ENCODE assay signal across 8 mouse cellular contexts in genomic region chr11:117284721-117285605, GRCm38 (mm10).
A peak's percentile ranks its signal among the peaks of the same experiment; 100 is the strongest.
DNase-seq lines count a peak whose midpoint lies in the region; ATAC-seq and TF ChIP-seq lines count a peak whose summit lies in the region.

No protein-coding gene starts in this region.

- H3K4me3 ChIP-seq in midbrain, embryonic 10.5 days, result no peak overlapping the region
- H3K4me3 ChIP-seq in midbrain, embryonic 15.5 days, result no peak overlapping the region
- H3K4me3 ChIP-seq in forebrain, embryonic 10.5 days, result peak overlapping the region; percentile 1; the same call in 1 of the 2 replicates
- H3K4me3 ChIP-seq in kidney, adult 2 months (ENCODE audit: insufficient read depth, low read depth, low read length), result no peak overlapping the region
- H3K4me3 ChIP-seq in midbrain, embryonic 16.5 days (ENCODE audit: low read depth, low read length), result no peak overlapping the region

- no peak for ATAC-seq in midbrain, embryonic 15.5 days (replicated peaks)
- ATAC-seq in midbrain, embryonic 16.5 days, result no peak; the same call in 1 of the 2 replicates

- H3K9ac ChIP-seq in midbrain, embryonic 15.5 days, result no peak overlapping the region
- 0 out of 2 replicates have a peak overlapping the region, but pooled peaks have one; percentile 12 for H3K9ac ChIP-seq in midbrain, embryonic 16.5 days (ENCODE audit: low read depth, low read length)

- TF ChIP-seq CTCF in kidney, adult 2 months (conservative IDR thresholded peaks at IDR 0.05; ENCODE audit: insufficient read depth, insufficient read length, low read depth, low read length), result 0 out of 2 replicates have a peak, but pooled peaks have one; percentile 11

- DNase-seq in midbrain, embryonic 10.5 days (ENCODE audit: low spot score), result peak; percentile 51
- DNase-seq in forebrain, embryonic 10.5 days (ENCODE audit: extremely low spot score, low spot score), result peak; percentile 46
- peak; percentile 83 for DNase-seq in kidney, adult 2 months
- no peak for DNase-seq in urinary bladder, postnatal 36 days (ENCODE audit: low spot score in 2 of 2)
- no peak for DNase-seq in layer of hippocampus, postnatal 14 days (ENCODE audit: low spot score in 2 of 2)
- DNase-seq in left cerebral cortex, adult 8-10 months (ENCODE audit: low spot score in 2 of 2), result no peak

- H3K27ac ChIP-seq in midbrain, embryonic 10.5 days (replicated peaks), result peak overlapping the region; percentile 75
- H3K27ac ChIP-seq in midbrain, embryonic 15.5 days, result no peak overlapping the region; the same call in 1 of the 2 replicates
- H3K27ac ChIP-seq in forebrain, embryonic 10.5 days, result peak overlapping the region; percentile 86
- H3K27ac ChIP-seq in kidney, adult 2 months (ENCODE audit: insufficient read depth, low read depth, low read length), result peak overlapping the region; percentile 41
- 0 out of 2 replicates have a peak overlapping the region, but pooled peaks have one; percentile 2 for H3K27ac ChIP-seq in midbrain, embryonic 16.5 days (ENCODE audit: low read length)

- H3K9me3 ChIP-seq in midbrain, embryonic 10.5 days (replicated peaks), result no peaks in the 10 kb centered on the region
- H3K9me3 ChIP-seq in midbrain, embryonic 15.5 days, result no peaks in the 10 kb centered on the region
- no peaks in the 10 kb centered on the region for H3K9me3 ChIP-seq in forebrain, embryonic 10.5 days
- no peaks in the 10 kb centered on the region for H3K9me3 ChIP-seq in midbrain, embryonic 16.5 days (replicated peaks; ENCODE audit: control insufficient read depth, low read length, poor library complexity, severe bottlenecking)

- WGBS in midbrain, embryonic 10.5 days, result 36% methylated on average over 19 of the region's 19 CpGs
- 40% methylated on average over 19 of the region's 19 CpGs for WGBS in midbrain, embryonic 15.5 days
- 35% methylated on average over 19 of the region's 19 CpGs for WGBS in forebrain, embryonic 10.5 days
- 48% methylated on average over 19 of the region's 19 CpGs for WGBS in kidney, adult 2 months
- 36% methylated on average over 19 of the region's 19 CpGs for WGBS in midbrain, embryonic 16.5 days

- peaks cover 68% of the 10 kb centered on the region for H3K4me1 ChIP-seq in midbrain, embryonic 10.5 days
- peaks cover 13% of the 10 kb centered on the region for H3K4me1 ChIP-seq in midbrain, embryonic 15.5 days
- peaks cover 89% of the 10 kb centered on the region for H3K4me1 ChIP-seq in forebrain, embryonic 10.5 days
- H3K4me1 ChIP-seq in kidney, adult 2 months (ENCODE audit: control insufficient read depth, insufficient read depth, low read length), result peaks cover 40% of the 10 kb centered on the region
- peaks cover 7% of the 10 kb centered on the region; the same call in 1 of the 2 replicates for H3K4me1 ChIP-seq in midbrain, embryonic 16.5 days (ENCODE audit: control insufficient read depth, insufficient read depth, low read length)

- TF ChIP-seq POLR2A in kidney, adult 2 months (IDR thresholded peaks at IDR 0.05; ENCODE audit: low read depth, low read length), result no peak

- H3K4me2 ChIP-seq in midbrain, embryonic 15.5 days, result no peak overlapping the region
- H3K4me2 ChIP-seq in midbrain, embryonic 16.5 days (ENCODE audit: low read length), result no peak overlapping the region

- no peaks in the 10 kb centered on the region for H3K27me3 ChIP-seq in midbrain, embryonic 10.5 days (ENCODE audit: low read depth, poor library complexity, severe bottlenecking)
- H3K27me3 ChIP-seq in midbrain, embryonic 15.5 days (replicated peaks), result no peaks in the 10 kb centered on the region
- no peaks in the 10 kb centered on the region for H3K27me3 ChIP-seq in forebrain, embryonic 10.5 days (ENCODE audit: poor library complexity, severe bottlenecking)
- H3K27me3 ChIP-seq in kidney, adult 2 months (replicated peaks; ENCODE audit: control insufficient read depth, insufficient read depth, low read length), result no peaks in the 10 kb centered on the region
- no peaks in the 10 kb centered on the region for H3K27me3 ChIP-seq in midbrain, embryonic 16.5 days (ENCODE audit: control insufficient read depth, insufficient read depth, low read depth, low read length)

- H3K36me3 ChIP-seq in midbrain, embryonic 10.5 days, result peaks cover 38% of the 10 kb centered on the region
- H3K36me3 ChIP-seq in midbrain, embryonic 15.5 days (replicated peaks), result no peaks in the 10 kb centered on the region
- H3K36me3 ChIP-seq in forebrain, embryonic 10.5 days (replicated peaks), result peaks cover 71% of the 10 kb centered on the region
- H3K36me3 ChIP-seq in kidney, adult 2 months (ENCODE audit: control insufficient read depth, insufficient read depth, low read length), result no peaks in the 10 kb centered on the region
- H3K36me3 ChIP-seq in midbrain, embryonic 16.5 days (ENCODE audit: control insufficient read depth, insufficient read depth, low read length), result no peaks in the 10 kb centered on the region

Comparison
In these comparisons a context has a peak if more than half of its experiments do, and no peak if none do; other contexts are left out.
1. DNase-seq: peak in midbrain, embryonic 10.5 days (single experiment), forebrain, embryonic 10.5 days (single experiment) and kidney, adult 2 months (single experiment); none in urinary bladder, postnatal 36 days (0 of 2), layer of hippocampus, postnatal 14 days (0 of 2) and left cerebral cortex, adult 8-10 months (0 of 2).